Mouse (Mus musculus) heart, embryonic 14.5 days (tissue): Measurements from ENCODE around the gene Rab1a. TPM values are rescaled to one million over a fixed set of nuclear protein-coding genes. Genes with fewer than 3 reads are reported as not detected.
A peak's percentile ranks its signal among the peaks of the same experiment; 100 is the strongest.
"Not testable (repeated sequence)": the region's sequence is repeated elsewhere in the genome, so short reads cannot be mapped to it uniquely, and the experiment has no call there.

Experiments used
- ATAC-seq: fragments of 200-750 bp; cut with Nextera tagmentation; 2 replicates; pipeline ENCODE4 v1.8.0; 2017; ENCODE audit warnings: low read depth, moderate TSS enrichment; ENCODE audit not compliant: insufficient number of reproducible peaks, insufficient read depth, low FRiP score
- H3K27ac ChIP-seq, 2 experiments: fragments of 200-500 bp in 1 of 2; fragments of 300-500 bp in 1 of 2; sonication (generic) in 1 of 2; replicated peaks in 1 of 2; 2 replicates each; pipeline ENCODE4 v1.5.1; 2012 to 2014; ENCODE audit warnings: low read depth in 2 of 2, low read length in 2 of 2, control low read depth in 1 of 2, mild to moderate bottlenecking in 1 of 2, mixed read lengths in 1 of 2; ENCODE audit not compliant: control insufficient read depth in 1 of 2, insufficient read depth in 1 of 2
- H3K27me3 ChIP-seq: fragments of 300-500 bp; sonication (generic); 2 replicates; pipeline ENCODE4 v1.6.1; 2014; ENCODE audit warnings: mild to moderate bottlenecking, low read length, control low read depth; ENCODE audit not compliant: control insufficient read depth, insufficient read depth
- H3K36me3 ChIP-seq: fragments of 300-500 bp; sonication (generic); 2 replicates; pipeline ENCODE4 v1.6.1; 2014; ENCODE audit warnings: mild to moderate bottlenecking, control low read depth, low read length, mixed read lengths; ENCODE audit not compliant: control insufficient read depth, insufficient read depth
- H3K4me1 ChIP-seq, 2 experiments: fragments of 200-500 bp in 1 of 2; fragments of 300-500 bp in 1 of 2; sonication (generic) in 1 of 2; 2 replicates each; pipeline ENCODE4 v1.6.1; 2012 to 2014; ENCODE audit warnings: low read length in 2 of 2, control low read depth in 1 of 2, mixed read lengths in 1 of 2; ENCODE audit not compliant: control insufficient read depth in 2 of 2, insufficient read depth in 2 of 2
- H3K4me2 ChIP-seq: fragments of 300-500 bp; sonication (generic); 2 replicates; pipeline ENCODE4 v1.6.1; 2014; ENCODE audit warnings: mild to moderate bottlenecking, low read length
- H3K4me3 ChIP-seq, 2 experiments: fragments of 200-500 bp in 1 of 2; fragments of 300-500 bp in 1 of 2; sonication (generic) in 1 of 2; 2 replicates each; pipeline ENCODE4 v1.5.1; 2012 to 2014; ENCODE audit warnings: low read length in 2 of 2, mild to moderate bottlenecking in 2 of 2, control low read depth in 1 of 2, low read depth in 1 of 2, moderate library complexity in 1 of 2; ENCODE audit not compliant: control insufficient read depth in 1 of 2, insufficient read depth in 1 of 2
- H3K9ac ChIP-seq: fragments of 300-500 bp; sonication (generic); 2 replicates; pipeline ENCODE4 v1.6.1; 2014; ENCODE audit warnings: mild to moderate bottlenecking, low read length
- H3K9me3 ChIP-seq: fragments of 300-500 bp; sonication (generic); 2 replicates; pipeline ENCODE4 v1.6.1; 2016; ENCODE audit warnings: low read length, control low read depth; ENCODE audit not compliant: control insufficient read depth
- WGBS: fragments of 180-500 bp; shearing (Covaris S2); extraction: QIAGEN DNeasy Blood & Tissue Kit; methylation state at CpG from one replicate; pipeline ENCODE4 v1.1.7; 2014; 5-methylcytosine and 5-hydroxymethylcytosine counted together
- polyA plus RNA-seq: library from polyadenylated mRNA; unstranded; fragments of >200 nt; fragmentation: Nextera tagmentation; extraction: Ambion mirVana; gene quantifications from 2 replicates; pipeline ENCODE4 v1.2.1, GENCODE M21; 2014

Rab1a gene
- polyA plus RNA-seq, 1 experiment from 2014 or later = 198 TPM

GRCm38 (mm10) chr11:20205538-20205937, 4.3 kb downstream of the Rab1a start:
- Histone ChIP-seq H3K27me3 (no peaks in the 10 kb centered on the region), H3K4me1 (peaks cover 3 to 56% of the 10 kb centered on the region in 2 experiments), H3K9ac (no peak overlapping the region), H3K36me3 (peaks cover 3% of the 10 kb centered on the region; the same call in 1 of the 2 replicates), H3K4me2 (no peak overlapping the region), H3K9me3 (no peaks in the 10 kb centered on the region), H3K4me3 (no peak overlapping the region), H3K27ac (no peak overlapping the region; a peak in 1 of 4 replicates)
- ATAC-seq = no peak
- 67% methylated on average over 4 of the region's 4 CpGs for WGBS

GRCm38 (mm10) chr11:20206626-20207223, 5.5 kb downstream of the Rab1a start:
- 23% methylated on average over 2 of the region's 2 CpGs for WGBS
- no peak for ATAC-seq
- no peaks in the 10 kb centered on the region for H3K27me3 ChIP-seq
- no peaks in the 10 kb centered on the region for H3K9me3 ChIP-seq
- H3K4me2 ChIP-seq = no peak overlapping the region
- no peak overlapping the region for H3K9ac ChIP-seq
- peaks cover 3% of the 10 kb centered on the region; the same call in 1 of the 2 replicates for H3K36me3 ChIP-seq
- peaks cover 5 to 67% of the 10 kb centered on the region in 2 experiments for H3K4me1 ChIP-seq
- no peak overlapping the region for H3K4me3 ChIP-seq
- 0 out of 4 replicates have a peak overlapping the region, but pooled peaks of 1 of the 2 experiments have one; percentile 7 for H3K27ac ChIP-seq

- ATAC-seq = no peak
- Histone ChIP-seq H3K4me2 (no peak overlapping the region), H3K27me3 (no peaks in the 10 kb centered on the region), H3K36me3 (peaks cover 3% of the 10 kb centered on the region; the same call in 1 of the 2 replicates), H3K9ac (no peak overlapping the region), H3K27ac (no peak overlapping the region), H3K4me1 (peaks cover 5 to 70% of the 10 kb centered on the region in 2 experiments), H3K9me3 (no peaks in the 10 kb centered on the region), H3K4me3 (no peak overlapping the region)
- WGBS = 66% methylated on average over 2 of the region's 2 CpGs
These were observed 6.4 kb downstream of the Rab1a start for GRCm38 (mm10) chr11:20207589-20207988.

- no peaks in the 10 kb centered on the region for H3K27me3 ChIP-seq
- peaks cover 25% of the 10 kb centered on the region for H3K36me3 ChIP-seq
- no peak overlapping the region for H3K4me3 ChIP-seq
- no peak overlapping the region for H3K27ac ChIP-seq
- no peak overlapping the region for H3K4me2 ChIP-seq
- H3K4me1 ChIP-seq = peaks cover 2 to 44% of the 10 kb centered on the region in 2 experiments; a peak in 3 of 4 replicates
- 63% methylated on average over 2 of the region's 2 CpGs for WGBS
- no peaks in the 10 kb centered on the region for H3K9me3 ChIP-seq
- no peak overlapping the region for H3K9ac ChIP-seq
- no peak for ATAC-seq
These were observed 10.6 kb downstream of the Rab1a start for GRCm38 (mm10) chr11:20211838-20212237.

- no peak overlapping the region for H3K27ac ChIP-seq
- no peaks in the 10 kb centered on the region for H3K9me3 ChIP-seq
- H3K27me3 ChIP-seq = no peaks in the 10 kb centered on the region
- H3K9ac ChIP-seq = no peak overlapping the region
- peaks cover 2 to 32% of the 10 kb centered on the region in 2 experiments; a peak in 3 of 4 replicates for H3K4me1 ChIP-seq
- WGBS = 96% methylated on average over 1 of the region's 1 CpGs
- H3K4me2 ChIP-seq = no peak overlapping the region
- no peak overlapping the region for H3K4me3 ChIP-seq
- peaks cover 51% of the 10 kb centered on the region for H3K36me3 ChIP-seq
- ATAC-seq = no peak
These were observed 13.5 kb downstream of the Rab1a start for GRCm38 (mm10) chr11:20214779-20215178.

- Histone ChIP-seq H3K4me1 (peaks cover 0 to 20% of the 10 kb centered on the region in 2 experiments; a peak in 2 of 4 replicates), H3K4me3 (no peak overlapping the region), H3K27ac (no peak overlapping the region), H3K4me2 (no peak overlapping the region), H3K9ac (no peak overlapping the region), H3K27me3 (no peaks in the 10 kb centered on the region), H3K9me3 (no peaks in the 10 kb centered on the region), H3K36me3 (peaks cover 66% of the 10 kb centered on the region)
- WGBS = 82% methylated on average over 4 of the region's 4 CpGs
- ATAC-seq = no peak
These were observed 15.2 kb downstream of the Rab1a start for GRCm38 (mm10) chr11:20216415-20216814.

- peaks cover 70% of the 10 kb centered on the region for H3K36me3 ChIP-seq
- no peak overlapping the region for H3K4me2 ChIP-seq
- peaks cover 0 to 12% of the 10 kb centered on the region in 2 experiments; a peak in 2 of 4 replicates for H3K4me1 ChIP-seq
- WGBS = 100% methylated on average over 1 of the region's 1 CpGs
- no peak overlapping the region for H3K4me3 ChIP-seq
- no peak overlapping the region for H3K27ac ChIP-seq
- H3K9ac ChIP-seq = no peak overlapping the region
- no peaks in the 10 kb centered on the region for H3K9me3 ChIP-seq
- H3K27me3 ChIP-seq = no peaks in the 10 kb centered on the region
- no peak for ATAC-seq
These were observed 16.0 kb downstream of the Rab1a start for GRCm38 (mm10) chr11:20217227-20217626.

GRCm38 (mm10) chr11:20221671-20222070, 20.4 kb downstream of the Rab1a start:
- H3K36me3 ChIP-seq = peaks cover 92% of the 10 kb centered on the region
- not testable (repeated sequence) for ATAC-seq, H3K4me3 ChIP-seq, H3K9ac ChIP-seq, H3K4me1 ChIP-seq, H3K4me2 ChIP-seq, H3K27ac ChIP-seq, H3K9me3 ChIP-seq, H3K27me3 ChIP-seq
- no CpG with 5 or more reads among the region's 1 CpGs for WGBS
